Mouse (Mus musculus): ENCODE results near the gene Ahcyl1.
"Not testable (repeated sequence)": the region's sequence is repeated elsewhere in the genome, so short reads cannot be mapped to it uniquely, and the experiment has no call there.

Ahcyl1 gene

GRCm38 (mm10) chr3:107695948-107696881 lies at the start of gene Ahcyl1:
Gene Ahcyl1, minus strand, starts transcription at chr3:107696560.
- no peaks in the 10 kb centered on the region for H3K27me3 ChIP-seq (ENCODE audit: control insufficient read depth, insufficient read depth, low read length, poor library complexity, severe bottlenecking)
- DNase-seq (ENCODE audit: low read depth, low spot score) = peak; percentile 99
- no peaks in the 10 kb centered on the region for H3K36me3 ChIP-seq (ENCODE audit: control insufficient read depth, insufficient read depth, low read length, poor library complexity, severe bottlenecking)

GRCm38 (mm10) chr3:107746026-107746425 lies 49.7 kb upstream of the Ahcyl1 start:
- DNase-seq (ENCODE audit: low read depth, low spot score) = no peak
- H3K27me3 ChIP-seq (ENCODE audit: control insufficient read depth, insufficient read depth, low read length, poor library complexity, severe bottlenecking) = no peaks in the 10 kb centered on the region
- no peaks in the 10 kb centered on the region for H3K36me3 ChIP-seq (ENCODE audit: control insufficient read depth, insufficient read depth, low read length, poor library complexity, severe bottlenecking)

- no peaks in the 10 kb centered on the region for H3K36me3 ChIP-seq (ENCODE audit: control insufficient read depth, insufficient read depth, low read length, poor library complexity, severe bottlenecking)
- DNase-seq (ENCODE audit: low read depth, low spot score) = no peak
- no peaks in the 10 kb centered on the region for H3K27me3 ChIP-seq (ENCODE audit: control insufficient read depth, insufficient read depth, low read length, poor library complexity, severe bottlenecking)
Observed at GRCm38 (mm10) chr3:107743650-107744049, 47.3 kb upstream of the Ahcyl1 start.

GRCm38 (mm10) chr3:107743107-107743506 lies 46.7 kb upstream of the Ahcyl1 start:
- no peak for DNase-seq (ENCODE audit: low read depth, low spot score)
- Histone ChIP-seq H3K27me3 (ENCODE audit: control insufficient read depth, insufficient read depth, low read length, poor library complexity, severe bottlenecking) (no peaks in the 10 kb centered on the region), H3K36me3 (ENCODE audit: control insufficient read depth, insufficient read depth, low read length, poor library complexity, severe bottlenecking) (no peaks in the 10 kb centered on the region)

GRCm38 (mm10) chr3:107742071-107742710 lies 45.8 kb upstream of the Ahcyl1 start:
- DNase-seq (ENCODE audit: low read depth, low spot score) = no peak
- H3K36me3 ChIP-seq (ENCODE audit: control insufficient read depth, insufficient read depth, low read length, poor library complexity, severe bottlenecking) = no peaks in the 10 kb centered on the region
- H3K27me3 ChIP-seq (ENCODE audit: control insufficient read depth, insufficient read depth, low read length, poor library complexity, severe bottlenecking) = no peaks in the 10 kb centered on the region

GRCm38 (mm10) chr3:107741387-107741786 lies 45.0 kb upstream of the Ahcyl1 start:
- Histone ChIP-seq H3K36me3 (ENCODE audit: control insufficient read depth, insufficient read depth, low read length, poor library complexity, severe bottlenecking) (no peaks in the 10 kb centered on the region), H3K27me3 (ENCODE audit: control insufficient read depth, insufficient read depth, low read length, poor library complexity, severe bottlenecking) (no peaks in the 10 kb centered on the region)
- DNase-seq (ENCODE audit: low read depth, low spot score) = no peak

- H3K36me3 ChIP-seq (ENCODE audit: control insufficient read depth, insufficient read depth, low read length, poor library complexity, severe bottlenecking) = no peaks in the 10 kb centered on the region
- no peak for DNase-seq (ENCODE audit: low read depth, low spot score)
- no peaks in the 10 kb centered on the region for H3K27me3 ChIP-seq (ENCODE audit: control insufficient read depth, insufficient read depth, low read length, poor library complexity, severe bottlenecking)
Observed at GRCm38 (mm10) chr3:107740578-107741207, 44.3 kb upstream of the Ahcyl1 start.

- DNase-seq (ENCODE audit: low read depth, low spot score) = no peak
- no peaks in the 10 kb centered on the region for H3K36me3 ChIP-seq (ENCODE audit: control insufficient read depth, insufficient read depth, low read length, poor library complexity, severe bottlenecking)
- no peaks in the 10 kb centered on the region for H3K27me3 ChIP-seq (ENCODE audit: control insufficient read depth, insufficient read depth, low read length, poor library complexity, severe bottlenecking)
Observed at GRCm38 (mm10) chr3:107739966-107740365, 43.6 kb upstream of the Ahcyl1 start.

GRCm38 (mm10) chr3:107739456-107739855 lies 43.1 kb upstream of the Ahcyl1 start:
- no peaks in the 10 kb centered on the region for H3K27me3 ChIP-seq (ENCODE audit: control insufficient read depth, insufficient read depth, low read length, poor library complexity, severe bottlenecking)
- H3K36me3 ChIP-seq (ENCODE audit: control insufficient read depth, insufficient read depth, low read length, poor library complexity, severe bottlenecking) = no peaks in the 10 kb centered on the region
- no peak for DNase-seq (ENCODE audit: low read depth, low spot score)

GRCm38 (mm10) chr3:107738620-107739019 lies 42.3 kb upstream of the Ahcyl1 start:
- no peak for DNase-seq (ENCODE audit: low read depth, low spot score)
- Histone ChIP-seq H3K27me3 (ENCODE audit: control insufficient read depth, insufficient read depth, low read length, poor library complexity, severe bottlenecking) (no peaks in the 10 kb centered on the region), H3K36me3 (ENCODE audit: control insufficient read depth, insufficient read depth, low read length, poor library complexity, severe bottlenecking) (no peaks in the 10 kb centered on the region)

- H3K36me3 ChIP-seq (ENCODE audit: control insufficient read depth, insufficient read depth, low read length, poor library complexity, severe bottlenecking) = no peaks in the 10 kb centered on the region
- DNase-seq (ENCODE audit: low read depth, low spot score) = no peak
- no peaks in the 10 kb centered on the region for H3K27me3 ChIP-seq (ENCODE audit: control insufficient read depth, insufficient read depth, low read length, poor library complexity, severe bottlenecking)
Observed at GRCm38 (mm10) chr3:107737609-107738190, 41.3 kb upstream of the Ahcyl1 start.

- not testable (repeated sequence) for H3K36me3 ChIP-seq (ENCODE audit: control insufficient read depth, insufficient read depth, low read length, poor library complexity, severe bottlenecking); H3K27me3 ChIP-seq (ENCODE audit: control insufficient read depth, insufficient read depth, low read length, poor library complexity, severe bottlenecking); DNase-seq (ENCODE audit: low read depth, low spot score)
Observed at GRCm38 (mm10) chr3:107735620-107736019, 39.3 kb upstream of the Ahcyl1 start.

- Histone ChIP-seq H3K36me3 (ENCODE audit: control insufficient read depth, insufficient read depth, low read length, poor library complexity, severe bottlenecking) (no peaks in the 10 kb centered on the region), H3K27me3 (ENCODE audit: control insufficient read depth, insufficient read depth, low read length, poor library complexity, severe bottlenecking) (no peaks in the 10 kb centered on the region)
- no peak for DNase-seq (ENCODE audit: low read depth, low spot score)
Observed at GRCm38 (mm10) chr3:107733329-107733728, 37.0 kb upstream of the Ahcyl1 start.

GRCm38 (mm10) chr3:107730236-107730635 lies 33.9 kb upstream of the Ahcyl1 start:
- Histone ChIP-seq H3K27me3 (ENCODE audit: control insufficient read depth, insufficient read depth, low read length, poor library complexity, severe bottlenecking) (no peaks in the 10 kb centered on the region), H3K36me3 (ENCODE audit: control insufficient read depth, insufficient read depth, low read length, poor library complexity, severe bottlenecking) (no peaks in the 10 kb centered on the region)
- DNase-seq (ENCODE audit: low read depth, low spot score) = no peak

- H3K36me3 ChIP-seq (ENCODE audit: control insufficient read depth, insufficient read depth, low read length, poor library complexity, severe bottlenecking) = no peaks in the 10 kb centered on the region
- no peaks in the 10 kb centered on the region for H3K27me3 ChIP-seq (ENCODE audit: control insufficient read depth, insufficient read depth, low read length, poor library complexity, severe bottlenecking)
- DNase-seq (ENCODE audit: low read depth, low spot score) = no peak
Observed at GRCm38 (mm10) chr3:107728509-107728908, 32.1 kb upstream of the Ahcyl1 start.
